In the genomic region with DNA sequence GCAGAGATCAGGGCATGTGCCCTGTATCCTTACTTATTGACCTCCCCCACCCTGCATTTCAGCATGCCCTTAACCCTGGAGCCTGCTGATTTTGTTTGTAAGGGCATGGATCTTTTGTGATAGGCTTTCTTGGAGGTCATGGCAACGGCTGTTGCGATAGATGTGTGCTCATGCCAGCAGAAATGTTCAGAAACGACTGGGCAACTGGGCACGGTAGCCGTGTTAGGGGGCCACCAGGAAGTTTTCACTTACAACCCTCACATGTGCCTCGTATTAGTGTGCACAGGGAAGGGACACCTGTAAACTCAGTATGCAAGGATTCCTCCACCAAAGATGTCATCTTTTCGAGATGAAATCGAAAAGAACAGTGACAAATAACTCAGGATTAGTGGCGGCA, we compare ENCODE assay signal across 8 mouse cellular contexts. TPM values are rescaled to one million over a fixed set of nuclear protein-coding genes. Genes with fewer than 3 reads are reported as not detected.
DNase-seq lines count a peak whose midpoint lies in the region; ATAC-seq and TF ChIP-seq lines count a peak whose summit lies in the region.

No protein-coding gene starts in this region.

- no peak for ATAC-seq in embryonic facial prominence, embryonic 13.5 days (ENCODE audit: insufficient number of reproducible peaks, insufficient read depth, low FRiP score, low TSS enrichment, low read depth)

- TF ChIP-seq CTCF in layer of hippocampus, adult 2 months (conservative IDR thresholded peaks at IDR 0.05): no peak

- H3K4me3 ChIP-seq in layer of hippocampus, adult 2 months: peak overlapping the region; percentile 53
- peak overlapping the region; percentile 45 for H3K4me3 ChIP-seq in embryonic facial prominence, embryonic 13.5 days

- peaks cover 30% of the 10 kb centered on the region for H3K4me1 ChIP-seq in embryonic facial prominence, embryonic 13.5 days

- no peak for DNase-seq in layer of hippocampus, adult 2 months (ENCODE audit: low spot score in 2 of 2)
- DNase-seq in layer of hippocampus, postnatal 10 days (ENCODE audit: low spot score in 2 of 2): no peak
- peak; percentile 20 for DNase-seq in induced T-regulatory cell, adult 2 months (ENCODE audit: low read depth)
- DNase-seq in neural tube, embryonic 10.5 days (ENCODE audit: extremely low spot score, low spot score): peak; percentile 46
- DNase-seq in right cerebral cortex, postnatal 14 days: no peak
- no peak for DNase-seq in left cerebral cortex, adult 8-10 months (ENCODE audit: low spot score in 2 of 2)
- no peak for DNase-seq in kidney, adult 9 months

- H3K27ac ChIP-seq in layer of hippocampus, adult 2 months: peak overlapping the region; percentile 77
- peak overlapping the region; percentile 86 for H3K27ac ChIP-seq in embryonic facial prominence, embryonic 13.5 days

- no peaks in the 10 kb centered on the region for H3K36me3 ChIP-seq in embryonic facial prominence, embryonic 13.5 days

- no peaks in the 10 kb centered on the region for H3K27me3 ChIP-seq in embryonic facial prominence, embryonic 13.5 days

- peak overlapping the region; percentile 69 for H3K9ac ChIP-seq in embryonic facial prominence, embryonic 13.5 days

- 33% methylated on average over 9 of the region's 9 CpGs for WGBS in embryonic facial prominence, embryonic 13.5 days

- no peaks in the 10 kb centered on the region for H3K9me3 ChIP-seq in embryonic facial prominence, embryonic 13.5 days

- H3K4me2 ChIP-seq in embryonic facial prominence, embryonic 13.5 days: peak overlapping the region; percentile 63

RNA-seq across cellular contexts. Expression of gene Echdc3, which starts 0.5 kb away (rescaled TPM):
- under 1 TPM; 0.69 to 0.72 TPM for total RNA-seq in layer of hippocampus, adult 2 months (2021)
- total RNA-seq in layer of hippocampus, postnatal 10 days (2021): 1 to 10 TPM in 1 of 2 experiments, under 1 TPM in 1; 0.87 to 1.4 TPM
- 3.0 and 3.6 TPM in 2 replicates for polyA plus RNA-seq in embryonic facial prominence, embryonic 13.5 days (2015; fragmentation: Nextera tagmentation; extraction: Ambion mirVana)
- total RNA-seq in left cerebral cortex, adult 8-10 months (2022): 1 to 10 TPM in 2 of 4 experiments, under 1 TPM in 2; 0.71 to 1.2 (median 0.96) TPM

Comparison
In these comparisons a context has a peak if more than half of its experiments do, and no peak if none do; other contexts are left out.
1. DNase-seq: peak in induced T-regulatory cell, adult 2 months (single experiment) and neural tube, embryonic 10.5 days (single experiment); none in layer of hippocampus, adult 2 months (0 of 2), layer of hippocampus, postnatal 10 days (0 of 2), right cerebral cortex, postnatal 14 days (single experiment), left cerebral cortex, adult 8-10 months (0 of 2) and kidney, adult 9 months (single experiment).